Mouse (Mus musculus): ENCODE measurements at regions not wholly inside any gene's neighbourhood (a gene's known extent, or its start where the extent isn't known, plus 50 kb on each side); places are given as distances from the start of the nearest gene placed in this dataset.

GRCm38 (mm10) chr10:99602331-99602730 lies 157.1 kb downstream of the Csl start:
- TF ChIP-seq GATA1 (IDR thresholded peaks at IDR 0.05; ENCODE audit: low read length) = no peak
- no peak for TF ChIP-seq TAL1 (IDR thresholded peaks at IDR 0.05; ENCODE audit: low read length)
